Mouse (Mus musculus) adrenal gland, postnatal 10 days (tissue): Measurements from ENCODE around the gene Lrrc55. TPM values are rescaled to one million over a fixed set of nuclear protein-coding genes. Genes with fewer than 3 reads are reported as not detected.
"Not testable (repeated sequence)": the region's sequence is repeated elsewhere in the genome, so short reads cannot be mapped to it uniquely, and the experiment has no call there.

ENCODE experiments used
- DNase-seq: peaks from one replicate; pipeline ENCODE4 v3.0.0; 2021; ENCODE audit warnings: mixed read lengths
- long read RNA-seq, 2 experiments: library from polyadenylated mRNA; stranded (forward); transcript quantifications; one replicate each; pipeline ENCODE4 v2.0.0; 2021
- total RNA-seq, 2 experiments: library from RNA; stranded (reverse); gene quantifications; 2 replicates each; pipeline ENCODE4 v1.2.3; 2021

The Lrrc55 gene
- 10 to 100 TPM; 13.8 to 14.8 TPM for total RNA-seq
- long read RNA-seq, experiment 1, partial matches to known transcripts: 0 of 2 reads
- long read RNA-seq, experiment 1, other reads (novel, unspliced or antisense): 2 of 2 reads
- long read RNA-seq, experiment 2: 0 reads

DNA sequence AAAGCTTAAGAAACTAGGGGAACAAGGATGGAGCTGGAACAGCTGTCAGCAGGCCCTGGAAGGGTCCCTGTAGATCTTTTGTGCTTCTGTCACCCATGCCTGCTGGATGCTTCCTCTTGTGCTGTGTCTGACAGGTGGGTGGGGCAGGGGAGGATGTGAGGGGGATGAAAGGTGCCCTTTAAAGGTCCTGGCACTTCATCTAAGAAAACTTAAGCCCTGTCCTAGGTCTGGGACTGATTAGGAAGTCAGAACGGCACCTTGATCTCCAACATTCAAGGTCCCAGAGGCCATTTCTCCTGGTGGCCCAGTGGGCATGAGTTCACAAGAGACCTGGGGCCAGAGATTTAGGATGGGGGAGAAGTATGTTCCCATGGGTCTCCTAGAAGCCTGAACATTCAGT, at the start of gene Lrrc55:
Gene Lrrc55, minus strand, starts transcription at position 297 of the 400 bp plus-strand sequence.
- peak; percentile 44 for DNase-seq

DNA sequence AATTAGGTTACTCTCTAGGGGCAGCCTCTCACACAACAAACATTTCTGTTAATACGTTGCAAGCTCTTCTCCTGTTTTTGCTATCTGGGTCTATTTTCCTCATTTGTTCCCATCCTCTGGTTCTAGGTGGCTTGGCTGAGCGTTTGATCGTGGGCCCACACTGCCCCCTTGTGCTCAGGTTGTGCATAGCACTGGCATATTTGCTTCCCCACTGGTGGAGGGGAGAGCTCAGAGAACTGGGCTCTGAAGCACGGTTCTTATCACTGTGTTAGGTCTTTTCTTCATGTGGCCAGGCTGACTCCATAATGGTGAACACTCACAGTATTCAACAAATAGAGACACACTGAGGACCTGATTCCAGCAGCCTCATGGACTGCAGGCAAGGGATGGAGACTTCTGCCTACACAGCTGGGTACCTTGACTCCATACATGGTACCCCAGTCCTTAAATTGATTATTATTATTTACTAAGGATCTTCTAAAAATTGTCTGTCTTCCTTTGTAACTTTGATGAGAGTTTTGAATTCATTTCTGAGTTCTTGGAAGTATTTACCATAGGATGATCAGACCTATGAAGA, 49.6 kb upstream of the Lrrc55 start:
- peak; percentile 92 for DNase-seq

DNA sequence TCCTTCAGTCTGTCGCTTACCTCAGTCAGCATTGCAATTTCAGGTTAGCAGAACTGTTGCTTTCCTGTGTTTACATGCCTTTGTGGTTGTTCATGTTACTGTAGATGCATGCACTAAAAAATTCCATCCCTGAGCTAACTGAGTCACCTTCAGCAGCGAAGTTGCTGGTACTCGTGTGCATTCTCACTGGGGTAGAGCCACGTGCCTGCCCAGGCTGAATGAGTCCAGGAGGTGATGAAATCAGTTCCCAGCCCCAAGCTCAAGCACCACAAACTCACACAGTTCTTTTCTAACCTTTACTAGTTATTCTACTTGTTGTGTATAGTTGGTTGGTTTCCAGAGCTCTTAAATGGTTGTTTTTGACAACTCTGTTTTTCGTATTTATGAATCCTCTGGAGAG, 48.7 kb upstream of the Lrrc55 start:
- DNase-seq: no peak

DNA sequence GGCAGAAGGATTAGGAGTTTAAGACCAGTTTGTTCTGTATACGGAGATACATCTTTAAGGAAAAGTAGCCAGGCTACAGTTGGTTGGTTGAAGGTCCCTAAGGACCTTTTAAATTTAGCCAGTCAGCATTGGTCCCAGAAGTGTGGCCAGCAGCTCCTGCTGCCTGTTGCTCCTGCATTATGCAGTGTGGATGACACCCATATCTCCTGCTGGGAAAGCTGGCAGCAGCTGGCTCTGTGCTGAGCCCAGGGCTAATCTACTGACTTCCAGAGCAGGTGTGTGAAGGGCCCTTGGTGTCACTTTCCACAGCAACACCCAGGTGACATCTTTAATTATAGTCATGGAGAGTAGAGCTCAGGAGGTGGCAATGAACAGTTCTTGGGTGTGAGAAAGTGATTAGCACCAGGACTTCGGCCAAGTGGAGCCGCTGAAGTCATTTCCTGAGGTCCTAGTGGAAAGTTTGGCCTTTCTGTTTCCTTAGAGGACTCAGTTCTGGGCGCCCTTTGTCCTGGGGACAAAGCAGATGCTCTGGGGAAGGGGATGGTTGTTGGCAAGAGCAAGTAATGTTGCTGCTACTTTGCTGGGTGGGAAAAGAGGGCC, 41.2 kb upstream of the Lrrc55 start:
- DNase-seq: no peak

DNA sequence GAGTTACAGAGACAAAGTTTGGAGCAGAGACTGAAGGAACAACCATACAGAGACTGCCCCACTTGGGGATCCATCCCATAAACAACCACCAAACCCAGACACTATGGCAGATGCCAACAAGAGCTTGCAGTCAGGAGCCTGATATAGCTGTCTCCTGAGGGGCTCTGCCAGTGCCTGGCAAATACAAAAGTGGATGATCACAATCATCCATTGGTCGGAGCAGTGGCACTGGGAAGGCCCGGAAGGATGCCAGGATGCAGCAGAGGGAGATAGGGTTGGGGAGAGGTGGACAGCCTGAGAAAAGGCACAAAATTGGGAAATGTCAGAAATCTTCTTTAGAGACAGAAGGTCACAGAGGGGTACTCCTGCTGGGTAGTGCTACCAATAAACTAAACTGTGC, 40.2 kb upstream of the Lrrc55 start:
- not testable (repeated sequence) for DNase-seq

DNA sequence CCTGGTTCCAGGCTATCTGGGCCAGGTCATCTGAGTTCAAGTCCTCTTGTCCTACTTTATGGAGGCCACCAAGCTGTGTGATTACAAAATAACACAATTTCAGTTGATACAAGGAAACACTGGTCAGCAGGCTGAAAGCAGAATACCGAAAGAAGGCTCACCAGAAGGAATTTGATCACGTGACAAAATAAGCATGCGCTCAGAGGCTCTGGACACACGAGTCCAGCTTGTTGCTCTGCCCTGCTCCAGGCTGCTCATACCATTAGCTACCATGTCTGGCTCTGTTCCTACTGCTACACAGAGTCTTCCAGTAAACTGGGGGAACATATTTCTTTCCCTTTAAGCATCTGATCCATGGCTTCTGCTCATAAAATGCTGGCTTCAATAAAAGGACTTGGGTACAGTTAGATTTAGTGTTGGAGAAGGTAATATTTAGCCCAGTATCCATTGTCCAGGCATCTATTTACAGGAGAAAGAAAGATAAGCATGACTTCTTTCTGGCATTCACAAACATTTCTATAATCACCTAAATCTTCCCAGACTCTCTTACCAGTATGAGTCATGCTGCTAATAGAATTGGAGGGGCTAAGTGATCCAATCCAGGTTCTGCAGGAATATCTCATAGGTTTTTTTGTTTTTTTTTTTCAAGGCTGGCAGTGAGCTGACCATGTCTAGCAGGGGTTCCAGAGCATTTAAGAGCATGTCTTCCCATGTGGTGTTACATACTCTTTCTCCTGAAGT, 33.9 kb upstream of the Lrrc55 start:
- DNase-seq: no peak

DNA sequence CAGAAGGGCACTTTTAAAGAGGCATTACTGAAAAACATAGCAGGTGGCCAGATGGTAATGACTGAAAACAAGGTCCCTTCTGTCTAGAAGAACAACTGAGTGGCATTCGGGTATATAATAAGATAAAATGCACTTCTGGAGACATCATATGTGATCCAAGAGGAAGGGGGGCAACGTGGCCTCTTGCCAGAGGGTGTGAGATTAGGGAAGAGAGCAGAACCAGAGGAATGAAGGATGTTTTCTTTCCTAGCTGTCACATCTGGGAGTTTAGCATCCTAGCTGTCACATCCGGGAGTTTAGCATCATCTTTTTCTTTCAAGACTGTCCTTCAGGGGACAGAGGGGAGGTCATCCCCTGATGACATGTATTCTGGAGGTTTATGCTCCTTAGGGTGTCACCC, 32.6 kb upstream of the Lrrc55 start:
- DNase-seq: no peak

DNA sequence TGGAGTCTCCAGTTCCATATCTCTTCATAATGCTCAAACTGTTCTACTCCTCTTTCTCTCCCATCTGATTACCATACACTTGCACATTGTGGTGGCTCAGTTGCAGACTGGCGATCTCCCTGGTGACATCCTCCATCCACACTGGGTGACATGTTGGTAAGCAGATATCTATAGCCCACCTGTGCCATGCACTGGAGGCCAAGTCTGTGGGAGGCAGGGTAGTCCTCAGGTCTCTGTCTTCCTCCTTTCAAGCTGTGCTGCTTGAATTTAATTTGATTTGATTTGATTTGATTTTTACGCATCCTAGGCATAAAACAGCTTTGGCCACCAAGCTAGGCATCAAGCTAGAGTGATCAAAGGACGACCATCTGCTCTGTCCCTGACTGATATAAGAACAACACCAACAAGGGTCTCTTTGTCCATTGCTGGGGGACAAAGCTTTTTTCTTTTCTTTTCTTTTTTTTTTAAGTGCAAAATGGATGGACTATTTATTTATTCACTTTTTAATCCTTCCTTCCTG, 30.9 kb upstream of the Lrrc55 start:
- no peak for DNase-seq

DNA sequence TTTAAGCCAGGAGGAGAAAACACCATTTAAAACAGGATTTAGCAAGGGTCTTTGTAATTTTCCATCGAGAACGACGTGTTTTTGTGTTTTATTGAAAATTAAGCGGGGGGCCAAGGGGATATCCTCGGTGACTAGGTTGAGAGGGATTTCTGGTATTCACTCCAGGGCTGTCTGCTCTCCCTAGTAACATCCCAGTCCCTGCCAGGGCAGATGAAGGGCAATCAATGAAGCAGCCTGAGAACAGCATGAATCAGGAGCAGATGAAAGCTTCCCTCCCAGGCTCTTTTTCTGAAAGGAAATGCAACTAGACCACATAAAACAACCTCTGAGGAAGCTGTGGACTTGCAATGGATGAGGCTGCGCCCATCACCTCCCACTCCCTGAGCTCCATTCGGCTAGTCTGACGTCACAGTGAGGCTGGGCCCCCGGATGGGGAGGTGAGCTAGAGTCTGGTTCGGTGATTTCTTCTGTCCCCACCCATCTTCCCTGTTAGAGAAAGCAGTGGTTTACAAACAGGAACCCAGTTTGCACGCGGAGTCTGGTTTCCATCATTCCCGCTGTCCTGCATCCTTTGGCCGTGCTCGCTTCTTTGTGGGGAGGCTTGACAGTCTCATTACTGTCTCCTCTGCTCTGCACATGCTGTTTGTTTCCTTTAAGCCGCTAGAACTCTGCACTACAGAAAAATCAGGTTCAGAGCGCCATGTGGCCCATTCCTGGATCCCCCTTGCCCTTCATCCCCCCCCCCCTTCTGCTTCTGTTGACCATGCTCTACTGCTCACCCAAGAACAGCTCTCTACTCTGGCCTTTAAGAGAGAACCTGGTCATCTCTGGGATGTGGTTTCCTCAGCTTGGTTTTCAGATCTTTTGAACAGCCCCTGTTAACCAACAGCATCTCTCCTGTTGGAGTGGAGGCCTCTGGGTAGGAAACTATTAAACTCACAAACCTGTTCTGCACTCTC, 27.5 kb upstream of the Lrrc55 start:
- no peak for DNase-seq

DNA sequence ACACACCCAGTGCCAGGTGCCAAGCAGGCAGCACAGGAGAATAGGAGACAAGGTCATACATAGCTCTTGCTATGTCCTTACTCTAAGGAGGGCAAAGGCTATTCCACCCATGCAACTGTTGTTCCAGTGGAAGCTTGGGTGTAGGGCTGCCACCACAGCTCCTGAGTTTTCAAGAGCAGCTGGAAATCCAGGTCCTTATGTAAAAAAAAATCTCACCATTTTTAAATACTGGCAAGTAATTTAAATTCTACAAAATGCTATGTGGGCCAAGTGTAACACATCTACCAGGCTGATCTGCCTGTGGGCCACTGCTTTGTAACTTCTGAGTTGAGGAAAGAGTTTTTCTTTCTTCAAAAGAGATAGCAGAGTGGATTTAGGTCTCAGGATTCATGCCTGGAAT, 19.6 kb upstream of the Lrrc55 start:
- no peak for DNase-seq

DNA sequence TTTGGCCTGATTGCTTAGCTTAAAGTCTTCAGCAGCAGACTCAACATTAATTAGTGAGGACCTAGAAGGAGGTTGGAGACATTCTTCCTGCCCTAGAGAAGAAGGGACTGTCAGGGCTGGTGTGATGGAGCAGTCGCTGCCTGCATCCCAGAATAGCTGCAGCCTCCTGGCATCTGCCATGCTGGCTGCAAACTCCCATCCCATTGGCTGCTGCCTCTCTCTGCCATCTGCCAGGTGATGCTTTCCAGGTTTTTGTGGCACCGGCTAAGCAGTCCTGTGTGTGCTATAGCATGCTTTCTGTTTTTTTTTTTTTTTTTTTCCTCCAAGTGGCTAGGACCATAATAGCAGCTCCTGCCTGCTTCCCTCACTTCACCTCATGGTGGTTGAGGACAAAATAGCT, 16.7 kb upstream of the Lrrc55 start:
- DNase-seq: no peak

DNA sequence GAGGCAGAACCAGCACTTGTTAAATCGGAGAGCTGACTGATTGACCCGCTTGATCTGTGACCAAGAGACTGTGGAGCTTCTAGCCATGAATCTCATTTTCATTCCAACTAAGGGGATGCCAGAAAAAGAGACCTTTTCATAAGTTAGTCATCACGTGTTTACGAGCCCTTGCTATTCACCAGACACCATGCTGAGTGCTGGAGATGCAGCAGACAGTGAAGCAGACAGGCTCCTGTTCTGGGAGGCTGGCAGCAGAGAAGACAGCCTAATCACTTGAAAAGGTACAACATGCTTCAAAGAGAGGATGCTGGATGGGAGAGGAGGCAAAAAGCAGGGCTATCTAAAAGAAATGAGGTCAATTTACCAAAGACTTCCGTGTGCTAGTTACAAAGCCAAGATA, 12.3 kb upstream of the Lrrc55 start:
- no peak for DNase-seq

DNA sequence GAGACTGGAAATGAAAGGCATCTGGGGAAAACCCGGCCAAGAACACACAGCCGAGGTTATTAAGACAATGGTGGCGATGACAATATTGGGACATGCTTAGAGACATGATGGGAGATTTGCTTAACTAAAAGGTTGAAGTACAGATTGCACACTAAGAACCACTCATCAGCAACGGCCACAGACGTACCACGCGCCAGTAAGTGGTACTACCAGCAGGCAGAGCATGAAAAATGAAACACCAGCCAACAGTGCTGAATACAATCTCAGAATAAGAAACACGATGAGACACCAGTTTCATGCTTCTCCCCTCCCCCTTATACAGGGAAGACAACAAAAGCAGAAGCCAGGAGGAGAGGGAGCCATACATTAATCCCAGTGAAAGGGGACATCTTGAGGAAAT, 8.2 kb upstream of the Lrrc55 start:
- DNase-seq: no peak

DNA sequence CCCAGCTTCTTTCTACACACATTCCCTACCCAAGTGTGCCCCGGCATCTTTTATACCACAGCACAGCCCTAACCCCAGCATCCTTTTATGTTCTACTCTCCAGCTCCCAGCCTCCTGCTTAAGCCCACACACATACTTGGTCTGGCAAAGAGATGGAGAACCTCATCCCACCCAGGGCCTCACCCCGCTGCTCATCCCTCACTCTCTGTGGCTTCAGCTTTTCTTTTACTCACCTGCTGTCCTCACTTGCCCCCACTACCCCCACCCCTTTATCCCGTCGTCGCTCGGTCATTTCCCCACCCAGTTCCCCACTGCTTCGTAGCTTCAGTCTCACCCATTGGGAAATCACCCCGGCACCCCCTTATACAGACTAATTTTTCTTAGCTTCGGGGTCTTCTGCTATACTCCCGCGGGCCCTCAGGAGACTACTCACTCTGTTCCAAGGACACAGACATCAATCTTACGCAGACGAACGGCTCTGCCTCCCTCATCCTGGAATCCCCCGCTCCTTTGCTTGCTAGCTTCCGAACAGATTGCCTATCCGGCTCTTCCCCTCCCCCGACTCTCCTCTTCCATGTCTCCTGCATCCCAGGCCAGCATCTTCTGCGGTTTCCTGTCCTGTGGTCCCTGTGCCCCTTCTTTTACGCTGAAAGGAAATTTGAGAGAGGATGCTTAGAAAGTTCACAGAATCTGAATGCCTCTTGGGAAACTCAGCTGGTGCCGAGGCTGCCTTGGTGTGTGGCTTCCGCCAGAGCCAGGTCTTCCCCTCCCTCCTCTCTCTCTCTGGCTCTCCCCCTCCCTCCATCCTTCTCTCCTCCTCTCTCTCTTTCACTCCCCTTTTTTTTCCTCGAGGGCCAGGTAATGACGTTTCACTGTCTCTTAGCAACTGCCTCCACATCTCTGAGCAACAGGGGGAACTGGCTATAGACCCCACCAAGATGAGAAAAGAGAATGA, 1.3 kb upstream of the Lrrc55 start:
- peak; percentile 28 for DNase-seq

DNA sequence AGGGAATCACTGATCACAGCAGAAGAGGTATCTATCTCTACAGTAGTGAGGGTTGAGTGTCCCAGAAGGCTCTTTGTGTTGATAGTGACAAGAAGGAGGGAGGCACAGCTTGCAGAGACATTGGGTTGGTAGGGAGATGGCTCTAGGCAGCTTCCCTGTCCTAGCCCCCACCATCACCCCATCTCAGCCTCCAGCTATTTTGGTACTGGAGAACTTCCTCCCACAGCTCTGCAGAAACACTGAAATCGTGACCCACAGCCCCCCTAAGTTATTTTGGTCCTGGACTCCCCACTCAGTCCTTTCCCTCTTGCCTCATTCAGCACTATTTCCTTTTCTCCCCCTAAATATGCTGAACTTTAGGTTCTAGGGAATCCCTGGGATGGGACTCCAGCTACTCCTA, 2.4 kb downstream of the Lrrc55 start:
- DNase-seq: no peak

DNA sequence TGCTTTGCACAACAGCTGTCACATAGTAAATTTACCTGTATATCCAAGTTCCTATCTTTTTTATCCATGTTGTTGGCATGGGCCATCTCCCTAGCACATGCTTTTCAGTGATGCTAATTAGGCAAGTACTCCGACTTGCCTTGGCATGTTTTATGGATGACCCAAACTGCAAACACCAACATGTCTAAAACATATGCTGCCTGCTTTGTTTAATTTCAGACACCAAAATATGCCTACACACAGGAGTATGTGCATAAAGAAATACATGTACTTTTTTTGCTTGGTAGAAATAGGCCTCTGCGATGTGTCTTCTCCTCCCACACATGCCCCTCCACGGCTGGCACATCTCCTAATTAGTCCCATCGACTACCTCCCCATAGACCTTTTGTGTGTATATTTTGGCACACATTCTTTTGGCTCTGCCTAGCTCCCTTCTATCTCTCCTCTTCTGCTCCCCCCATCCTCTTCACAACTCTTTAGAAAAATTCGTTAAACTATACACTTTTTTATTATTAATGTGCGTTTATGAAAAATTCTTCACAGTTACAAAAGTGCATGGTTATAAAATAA, 9.3 kb downstream of the Lrrc55 start:
- no peak for DNase-seq

DNA sequence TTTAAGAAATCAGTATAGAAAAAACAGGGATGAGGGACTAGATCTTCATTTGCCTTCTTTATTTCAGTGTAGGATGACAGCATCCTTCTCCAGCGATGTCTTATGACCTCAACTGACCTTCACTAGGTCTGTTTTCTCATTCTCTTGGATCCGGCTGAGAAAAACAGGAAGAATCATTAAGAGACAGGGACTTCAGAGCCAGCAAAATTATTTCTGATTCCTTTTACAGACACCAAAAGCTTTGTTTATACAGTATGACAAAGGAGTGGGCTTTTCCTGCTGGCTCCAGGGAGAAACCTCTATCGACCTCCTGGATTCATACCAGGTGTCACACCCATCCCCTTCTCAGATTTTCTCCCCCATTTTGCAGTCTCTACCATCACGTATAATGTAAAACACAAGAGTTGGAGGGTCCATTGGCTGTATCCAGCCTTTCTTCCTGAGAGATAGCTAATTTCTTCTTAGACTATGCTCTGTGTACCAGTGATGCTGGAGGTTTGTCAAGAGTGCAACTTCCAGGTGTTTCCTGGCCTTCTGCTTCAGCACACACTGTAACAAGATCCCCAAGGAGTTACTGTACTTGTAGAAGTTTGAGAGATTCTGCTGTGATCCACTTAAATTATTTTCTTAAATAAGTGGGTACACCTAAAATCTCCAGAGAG, 18.7 kb downstream of the Lrrc55 start:
- no peak for DNase-seq

DNA sequence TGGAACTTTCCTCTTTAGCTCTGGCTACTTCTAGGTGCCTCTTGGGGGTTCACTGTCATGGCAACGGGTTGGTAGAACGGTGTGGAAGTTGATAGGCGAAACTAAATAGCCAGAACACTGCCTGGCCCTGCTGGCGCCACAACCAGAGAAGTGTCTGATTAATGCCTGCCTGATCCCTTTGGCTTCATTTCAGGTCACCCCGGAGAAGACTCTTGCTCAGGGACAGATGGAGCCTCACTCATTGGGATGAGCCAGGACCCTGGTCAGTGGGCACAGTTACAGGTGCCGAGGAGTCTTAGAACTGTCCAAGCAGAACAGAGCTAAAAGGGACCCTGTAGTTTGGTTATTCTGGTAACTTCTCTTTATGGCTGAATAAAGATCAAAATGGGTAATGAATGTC, 23.5 kb downstream of the Lrrc55 start:
- no peak for DNase-seq

DNA sequence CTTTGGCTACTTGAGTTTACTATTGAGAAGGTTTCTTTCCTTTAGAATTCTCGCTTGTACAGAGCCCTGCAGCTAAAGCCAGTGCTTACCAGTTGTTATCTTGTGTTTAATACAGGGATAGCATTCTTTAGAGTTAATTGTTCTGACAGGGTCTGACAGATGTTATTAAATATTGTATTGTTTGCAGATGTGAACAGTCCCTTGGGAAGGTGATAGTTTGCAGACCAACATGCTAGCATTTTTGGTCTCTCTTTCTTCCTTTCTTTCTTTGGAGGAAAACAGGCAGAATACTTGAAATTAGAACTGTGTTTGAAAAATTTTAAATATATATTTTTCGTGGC, 24.3 kb downstream of the Lrrc55 start:
- no peak for DNase-seq

DNA sequence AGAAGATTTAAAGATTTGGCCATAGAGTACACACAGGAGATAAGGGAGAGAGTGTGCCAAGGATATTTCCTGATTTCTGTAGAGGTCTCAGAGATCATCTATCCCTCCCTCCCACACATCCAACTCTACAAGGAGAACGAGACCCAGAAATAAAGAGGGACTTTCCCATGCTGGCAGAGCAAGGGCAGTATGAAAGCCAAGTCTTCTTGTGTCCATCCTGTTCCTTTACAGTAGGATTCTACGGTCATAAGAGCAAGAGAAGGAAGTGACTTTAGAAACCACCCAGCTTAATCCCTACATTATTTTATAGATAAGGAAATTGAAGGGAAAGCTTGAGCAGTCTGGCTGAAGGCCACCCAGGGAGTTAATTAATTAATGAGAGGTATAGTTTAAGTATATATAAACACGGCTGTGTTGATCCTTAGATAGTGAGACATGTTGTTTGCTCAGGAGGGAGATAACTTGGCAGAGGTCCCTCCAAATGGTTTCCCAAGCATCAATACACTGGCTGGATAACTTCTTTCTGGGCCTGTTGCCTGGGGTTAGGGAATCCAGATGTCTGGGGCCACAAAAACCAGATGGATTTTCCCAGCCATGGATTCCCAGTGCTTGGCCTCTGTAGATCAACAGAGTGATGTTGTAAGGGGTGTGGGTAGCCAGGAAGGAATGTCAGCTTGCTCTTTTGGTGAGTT, 24.8 kb downstream of the Lrrc55 start:
- DNase-seq: no peak
